Mouse (Mus musculus) C2C12 (cell line): Measurements from ENCODE around the gene Lrch1.

Experiments used
- CEBPB ChIP-seq: IDR thresholded peaks from one replicate; pipeline ENCODE4 v1.6.1; 2011; ENCODE audit warnings: low read depth, mild to moderate bottlenecking, control low read depth, moderate library complexity
- CTCF ChIP-seq: IDR thresholded peaks from one replicate; pipeline ENCODE4 v1.5.1; 2011; ENCODE audit not compliant: control insufficient read depth, insufficient read depth, insufficient read length
- MAX ChIP-seq: IDR thresholded peaks from one replicate; pipeline ENCODE4 v1.6.1; 2011; ENCODE audit warnings: mild to moderate bottlenecking, control low read depth

DNA sequence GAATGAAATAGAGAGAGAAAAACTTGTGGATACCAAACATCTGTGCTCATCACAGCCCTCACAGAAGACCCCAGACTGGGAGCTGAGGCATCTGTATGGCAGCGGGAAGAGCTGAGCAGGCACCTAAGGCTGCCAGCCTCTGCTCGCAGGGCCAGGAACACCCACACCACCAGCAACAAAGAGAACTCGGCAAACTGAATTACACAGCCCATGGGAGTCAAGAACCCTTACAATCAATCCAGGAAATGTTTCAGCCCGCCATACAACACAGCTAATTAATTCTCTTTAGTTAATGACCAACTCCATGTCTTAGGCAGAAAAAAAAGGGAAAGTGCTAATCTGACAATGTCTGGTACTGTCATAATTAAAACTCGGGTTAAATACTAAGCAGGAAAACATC is 61.2 kb downstream of the Lrch1 start:
- TF ChIP-seq CTCF (no peak), CEBPB (no peak), MAX (no peak)
